Mouse (Mus musculus) liver, postnatal 0 days (tissue): ENCODE measurements around the gene Acly. TPM values are rescaled to one million over a fixed set of nuclear protein-coding genes. Genes with fewer than 3 reads are reported as not detected.
A peak's percentile ranks its signal among the peaks of the same experiment; 100 is the strongest.

Source experiments
- ATAC-seq: fragments of 200-750 bp; cut with Nextera tagmentation; 2 replicates; pipeline ENCODE4 v1.8.0; 2017; ENCODE audit warnings: mild to moderate bottlenecking, moderate library complexity
- DNase-seq: peaks from one replicate; pipeline ENCODE4 v3.0.0-alpha.2; 2016
- H3K27ac ChIP-seq: fragments of 300-500 bp; sonication (generic); 2 replicates; pipeline ENCODE4 v1.5.1; 2014; ENCODE audit warnings: antibody characterized with exemption, moderate library complexity, mild to moderate bottlenecking, low read depth
- H3K27me3 ChIP-seq: fragments of 300-500 bp; sonication (generic); 2 replicates; pipeline ENCODE4 v1.6.1; 2014; ENCODE audit warnings: low read length, control low read depth, mixed read lengths; ENCODE audit not compliant: insufficient read depth
- H3K36me3 ChIP-seq: fragments of 300-500 bp; sonication (generic); replicated peaks from 2 replicates; pipeline ENCODE4 v1.6.1; 2014; ENCODE audit warnings: mild to moderate bottlenecking, control low read depth, low read length, moderate library complexity, mixed read lengths; ENCODE audit not compliant: insufficient read depth
- H3K4me1 ChIP-seq: fragments of 300-500 bp; sonication (generic); 2 replicates; pipeline ENCODE4 v1.6.1; 2014; ENCODE audit warnings: antibody characterized with exemption, mild to moderate bottlenecking, control low read depth; ENCODE audit not compliant: insufficient read depth
- H3K4me2 ChIP-seq: fragments of 300-500 bp; sonication (generic); 2 replicates; pipeline ENCODE4 v1.6.1; 2014; ENCODE audit warnings: low read depth, mild to moderate bottlenecking, low read length, moderate library complexity, mixed read lengths
- H3K4me3 ChIP-seq: fragments of 300-500 bp; sonication (generic); 2 replicates; pipeline ENCODE4 v1.5.1; 2014; ENCODE audit warnings: low read depth, low read length
- H3K9ac ChIP-seq: fragments of 300-500 bp; sonication (generic); replicated peaks from 2 replicates; pipeline ENCODE4 v1.6.1; 2014; ENCODE audit warnings: mild to moderate bottlenecking, moderate library complexity
- H3K9me3 ChIP-seq: fragments of 300-500 bp; sonication (generic); 2 replicates; pipeline ENCODE4 v1.6.1; 2016; ENCODE audit warnings: mild to moderate bottlenecking, control low read depth, low read length, mixed read lengths
- CTCF ChIP-seq: sonication (generic); IDR thresholded peaks from 2 replicates; pipeline ENCODE4 v1.5.1; 2016; ENCODE audit warnings: antibody characterized with exemption, low read depth
- EP300 ChIP-seq: IDR thresholded peaks from 2 replicates; pipeline ENCODE4 v1.6.1; 2016; ENCODE audit warnings: antibody characterized with exemption, low read depth, mild to moderate bottlenecking
- WGBS: fragments of 180-500 bp; shearing (Covaris S2); extraction: QIAGEN DNeasy Blood & Tissue Kit; methylation state at CpG from one replicate; pipeline ENCODE4 v1.1.7; 2014; ENCODE audit not compliant: insufficient replicate concordance; 5-methylcytosine and 5-hydroxymethylcytosine counted together
- polyA plus RNA-seq: library from polyadenylated mRNA; unstranded; fragments of >200 nt; fragmentation: Nextera tagmentation; extraction: Ambion mirVana; gene quantifications from 2 replicates; pipeline ENCODE4 v1.2.1, GENCODE M21; 2015

The Acly gene
- polyA plus RNA-seq, 1 experiment from 2014 or later = 29.8 TPM

- no peak for ATAC-seq
- Histone ChIP-seq H3K36me3 (no peaks in the 10 kb centered on the region), H3K9ac (no peak overlapping the region), H3K27me3 (no peaks in the 10 kb centered on the region), H3K9me3 (no peaks in the 10 kb centered on the region), H3K4me2 (no peak overlapping the region), H3K27ac (no peak overlapping the region), H3K4me3 (no peak overlapping the region), H3K4me1 (no peaks in the 10 kb centered on the region)
- DNase-seq = no peak
- WGBS = 76% methylated on average over 15 of the region's 15 CpGs
- TF ChIP-seq CTCF (no peak), EP300 (no peak)
Measured at GRCm38 (mm10) chr11:100564297-100564696, 36.5 kb upstream of the Acly start.

DNA sequence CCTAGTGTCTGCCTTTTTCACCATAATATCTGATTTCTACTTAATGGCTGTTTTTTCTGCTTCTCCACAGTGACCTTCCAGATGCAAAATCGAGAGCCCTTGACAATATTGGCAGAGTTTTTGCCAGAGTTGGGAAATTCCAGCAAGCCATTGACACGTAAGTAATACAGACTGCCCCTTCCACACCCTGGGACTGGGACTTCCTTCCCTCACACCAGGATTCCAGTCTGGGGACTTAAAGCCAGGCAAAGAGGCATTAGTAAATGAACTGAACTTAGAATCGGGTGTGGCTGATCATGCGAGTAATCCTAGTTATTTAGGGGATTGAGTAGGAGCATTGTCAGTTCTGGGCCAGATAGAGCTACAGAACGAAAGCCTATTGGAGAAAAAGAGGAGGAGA lies 33.9 kb upstream of the Acly start:
- no peaks in the 10 kb centered on the region for H3K36me3 ChIP-seq
- H3K4me1 ChIP-seq = no peaks in the 10 kb centered on the region
- DNase-seq (no peak), ATAC-seq (no peak)
- no peaks in the 10 kb centered on the region for H3K9me3 ChIP-seq
- H3K4me3 ChIP-seq = no peak overlapping the region
- H3K9ac ChIP-seq = no peak overlapping the region
- no peak for TF ChIP-seq EP300
- H3K27ac ChIP-seq = no peak overlapping the region
- 59% methylated on average over 5 of the region's 5 CpGs for WGBS
- no peak overlapping the region for H3K4me2 ChIP-seq
- no peaks in the 10 kb centered on the region for H3K27me3 ChIP-seq

GRCm38 (mm10) chr11:100559476-100559875 lies 31.7 kb upstream of the Acly start:
- H3K4me1 ChIP-seq = 0 out of 2 replicates have a peak, but pooled peaks cover 2% of the 10 kb centered on the region
- TF ChIP-seq EP300 = no peak
- TF ChIP-seq CTCF = no peak
- 58% methylated on average over 7 of the region's 7 CpGs for WGBS
- H3K4me2 ChIP-seq = no peak overlapping the region
- H3K9ac ChIP-seq = no peak overlapping the region
- no peaks in the 10 kb centered on the region for H3K9me3 ChIP-seq
- DNase-seq (no peak), ATAC-seq (no peak)
- H3K27ac ChIP-seq = no peak overlapping the region
- no peak overlapping the region for H3K4me3 ChIP-seq
- H3K36me3 ChIP-seq = no peaks in the 10 kb centered on the region
- no peaks in the 10 kb centered on the region for H3K27me3 ChIP-seq

GRCm38 (mm10) chr11:100557563-100557962 lies 29.8 kb upstream of the Acly start:
- 71% methylated on average over 3 of the region's 3 CpGs for whole genome bisulfite sequencing

DNA sequence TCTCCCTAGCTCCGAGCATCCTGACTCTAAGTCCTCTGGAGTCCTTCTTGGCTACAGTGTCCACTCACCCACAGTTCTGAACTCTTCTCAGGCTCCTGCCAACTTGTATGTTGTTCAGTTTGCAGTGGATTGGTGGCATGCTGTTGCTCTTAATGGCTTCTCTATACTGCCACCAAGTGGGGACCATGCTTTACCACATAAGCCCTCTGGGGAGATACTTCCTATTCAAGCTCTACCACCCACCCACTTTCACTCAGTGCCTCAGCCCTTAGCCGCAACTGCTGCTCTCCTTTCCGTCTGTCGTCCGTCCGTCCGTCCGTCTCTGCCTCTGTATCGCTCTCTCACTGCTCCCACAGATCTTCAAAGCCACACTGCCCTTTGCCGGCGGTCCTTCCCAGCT lies 27.8 kb upstream of the Acly start:
- Histone ChIP-seq H3K9ac (peak overlapping the region; percentile 39), H3K4me1 (0 out of 2 replicates have a peak, but pooled peaks cover 2% of the 10 kb centered on the region), H3K27me3 (no peaks in the 10 kb centered on the region), H3K36me3 (no peaks in the 10 kb centered on the region), H3K9me3 (no peaks in the 10 kb centered on the region), H3K4me3 (no peak overlapping the region), H3K27ac (no peak overlapping the region), H3K4me2 (peak overlapping the region; percentile 56; the same call in 1 of the 2 replicates)
- TF ChIP-seq CTCF = peak; percentile 85
- TF ChIP-seq EP300 = no peak
- DNase-seq = peak; percentile 61
- ATAC-seq = peak; percentile 81
- 11% methylated on average over 11 of the region's 11 CpGs for WGBS

More at GRCm38 (mm10) chr11:100557563-100557962, 29.8 kb upstream of the Acly start:
- no peak overlapping the region for H3K9ac ChIP-seq
- H3K4me3 ChIP-seq = no peak overlapping the region
- H3K9me3 ChIP-seq = no peaks in the 10 kb centered on the region
- H3K27ac ChIP-seq = no peak overlapping the region
- no peak for TF ChIP-seq EP300
- TF ChIP-seq CTCF = no peak
- no peak for DNase-seq
- H3K4me1 ChIP-seq = 0 out of 2 replicates have a peak, but pooled peaks cover 2% of the 10 kb centered on the region
- no peaks in the 10 kb centered on the region for H3K27me3 ChIP-seq
- no peak for ATAC-seq
- H3K36me3 ChIP-seq = no peaks in the 10 kb centered on the region
- no peak overlapping the region for H3K4me2 ChIP-seq

DNA sequence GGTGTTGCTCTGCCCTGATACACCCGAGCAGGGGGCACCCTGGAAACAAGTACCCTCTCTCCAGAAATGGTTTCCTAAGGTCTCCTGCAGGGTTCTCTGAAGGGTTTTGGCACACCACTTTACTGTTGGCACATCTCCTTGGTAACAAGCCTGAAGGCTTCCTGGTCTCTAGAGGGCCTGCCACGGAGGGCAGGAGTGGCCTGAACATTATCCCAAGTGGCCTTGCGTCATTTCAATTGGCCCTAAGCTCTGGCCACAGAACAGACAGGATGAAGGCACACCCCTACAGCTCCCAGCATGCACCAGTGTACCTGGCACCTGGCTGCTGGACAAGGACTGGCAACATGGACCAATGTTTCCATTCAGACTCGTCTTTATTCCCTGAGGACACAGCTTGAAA lies 25.0 kb upstream of the Acly start:
- no peak overlapping the region for H3K4me2 ChIP-seq
- H3K36me3 ChIP-seq = no peaks in the 10 kb centered on the region
- WGBS = 72% methylated on average over 4 of the region's 4 CpGs
- H3K27ac ChIP-seq = no peak overlapping the region
- DNase-seq (no peak), ATAC-seq (no peak)
- H3K27me3 ChIP-seq = no peaks in the 10 kb centered on the region
- no peaks in the 10 kb centered on the region for H3K9me3 ChIP-seq
- H3K9ac ChIP-seq = no peak overlapping the region
- TF ChIP-seq EP300 (no peak), CTCF (no peak)
- H3K4me1 ChIP-seq = peaks cover 10% of the 10 kb centered on the region
- no peak overlapping the region for H3K4me3 ChIP-seq

GRCm38 (mm10) chr11:100550101-100550500 lies 22.3 kb upstream of the Acly start:
- ATAC-seq = no peak
- no peaks in the 10 kb centered on the region for H3K27me3 ChIP-seq
- H3K4me1 ChIP-seq = peaks cover 18% of the 10 kb centered on the region
- no peak overlapping the region for H3K4me3 ChIP-seq
- no peaks in the 10 kb centered on the region for H3K9me3 ChIP-seq
- 64% methylated on average over 6 of the region's 6 CpGs for WGBS
- TF ChIP-seq CTCF = no peak
- TF ChIP-seq EP300 = no peak
- no peaks in the 10 kb centered on the region for H3K36me3 ChIP-seq
- DNase-seq = no peak
- H3K27ac ChIP-seq = no peak overlapping the region
- no peak overlapping the region for H3K4me2 ChIP-seq
- H3K9ac ChIP-seq = no peak overlapping the region
